Mouse (Mus musculus): Measurements from ENCODE around the gene Tead4.

Gene Tead4

GRCm38 (mm10) chr6:128178681-128179080 is 121.9 kb downstream of the Tead4 start:
- DNase-seq (ENCODE audit: low read depth, low spot score), result no peak
